In genomic region chr11:94150519-94151470, GRCm38 (mm10) we compare ENCODE assay signal across 13 mouse cellular contexts.
DNase-seq lines count a peak whose midpoint lies in the region; ATAC-seq lines count a peak whose summit lies in the region.
"Had no signal": no experiment of that assay in that cellular context is flagged by ENCODE, and none has a peak within 500 bp of the region (broad histone marks: within the 10 kb centered on the region; RNA-seq: fewer than 3 reads in every experiment).

No protein-coding gene starts in this region.

- no peaks in the 10 kb centered on the region for H3K9me3 ChIP-seq in heart, embryonic 12.5 days (replicated peaks)
- no peaks in the 10 kb centered on the region for H3K9me3 ChIP-seq in midbrain, embryonic 10.5 days (replicated peaks)
- H3K9me3 ChIP-seq in midbrain, embryonic 14.5 days (ENCODE audit: control insufficient read depth, low read length) = no peaks in the 10 kb centered on the region
- no peaks in the 10 kb centered on the region for H3K9me3 ChIP-seq in forebrain, embryonic 13.5 days (replicated peaks)
- no peaks in the 10 kb centered on the region for H3K9me3 ChIP-seq in neural tube, embryonic 13.5 days
- H3K9me3 ChIP-seq: G1E had no signal

- H3K27me3 ChIP-seq in heart, embryonic 12.5 days (replicated peaks) = 0 out of 2 replicates have a peak, but pooled peaks cover 13% of the 10 kb centered on the region
- H3K27me3 ChIP-seq in midbrain, embryonic 10.5 days (ENCODE audit: low read depth, poor library complexity, severe bottlenecking) = peaks cover 50% of the 10 kb centered on the region
- H3K27me3 ChIP-seq in midbrain, embryonic 14.5 days (ENCODE audit: control insufficient read depth, insufficient read depth, low read length) = no peaks in the 10 kb centered on the region
- H3K27me3 ChIP-seq in forebrain, embryonic 13.5 days = no peaks in the 10 kb centered on the region
- no peaks in the 10 kb centered on the region for H3K27me3 ChIP-seq in neural tube, embryonic 13.5 days

- no peak for ATAC-seq in heart, embryonic 12.5 days (ENCODE audit: insufficient number of reproducible peaks, low FRiP score)
- no peak; the same call in 1 of the 2 replicates for ATAC-seq in midbrain, embryonic 14.5 days (ENCODE audit: low FRiP score, low TSS enrichment)
- ATAC-seq in forebrain, embryonic 13.5 days = no peak
- peak; percentile 21; the same call in 1 of the 2 replicates for ATAC-seq in neural tube, embryonic 13.5 days (ENCODE audit: low read depth)
- no peak for ATAC-seq in inflammation-experienced regulatory T-cells, adult 6 months

- peaks cover 14% of the 10 kb centered on the region for H3K4me1 ChIP-seq in heart, embryonic 12.5 days (replicated peaks)
- peaks cover 31% of the 10 kb centered on the region for H3K4me1 ChIP-seq in midbrain, embryonic 10.5 days
- peaks cover 21% of the 10 kb centered on the region for H3K4me1 ChIP-seq in midbrain, embryonic 14.5 days (ENCODE audit: control insufficient read depth, insufficient read depth, low read length)
- peaks cover 25% of the 10 kb centered on the region for H3K4me1 ChIP-seq in forebrain, embryonic 13.5 days
- peaks cover 29% of the 10 kb centered on the region for H3K4me1 ChIP-seq in neural tube, embryonic 13.5 days (replicated peaks)

- no peak overlapping the region for H3K4me3 ChIP-seq in heart, embryonic 12.5 days
- peak overlapping the region; percentile 3; the same call in 1 of the 2 replicates for H3K4me3 ChIP-seq in midbrain, embryonic 10.5 days
- no peak overlapping the region for H3K4me3 ChIP-seq in midbrain, embryonic 14.5 days (replicated peaks; ENCODE audit: low read depth, low read length)
- no peak overlapping the region for H3K4me3 ChIP-seq in forebrain, embryonic 13.5 days
- H3K4me3 ChIP-seq in neural tube, embryonic 13.5 days = no peak overlapping the region
- H3K4me3 ChIP-seq: erythroblast, embryonic 14.5 days had no signal

- H3K27ac ChIP-seq in heart, embryonic 12.5 days (ENCODE audit: poor library complexity, severe bottlenecking) = no peak overlapping the region
- peak overlapping the region; percentile 63 for H3K27ac ChIP-seq in midbrain, embryonic 10.5 days (replicated peaks)
- no peak overlapping the region for H3K27ac ChIP-seq in midbrain, embryonic 14.5 days (replicated peaks; ENCODE audit: low read depth, low read length)
- H3K27ac ChIP-seq in forebrain, embryonic 13.5 days = peak overlapping the region; percentile 35; the same call in 1 of the 2 replicates
- peak overlapping the region; percentile 93 for H3K27ac ChIP-seq in neural tube, embryonic 13.5 days (replicated peaks)

- WGBS in heart, embryonic 12.5 days = 32% methylated on average over 25 of the region's 25 CpGs
- 29% methylated on average over 24 of the region's 25 CpGs for WGBS in midbrain, embryonic 10.5 days
- 35% methylated on average over 25 of the region's 25 CpGs for WGBS in midbrain, embryonic 14.5 days
- 42% methylated on average over 25 of the region's 25 CpGs for WGBS in forebrain, embryonic 13.5 days
- 35% methylated on average over 25 of the region's 25 CpGs for WGBS in neural tube, embryonic 13.5 days

- peak overlapping the region; percentile 35 for H3K4me2 ChIP-seq in heart, embryonic 12.5 days
- no peak overlapping the region for H3K4me2 ChIP-seq in midbrain, embryonic 14.5 days (ENCODE audit: low read length)
- no peak overlapping the region for H3K4me2 ChIP-seq in forebrain, embryonic 13.5 days
- no peak overlapping the region for H3K4me2 ChIP-seq in neural tube, embryonic 13.5 days
- H3K4me2 ChIP-seq: liver, embryonic 11.5 days had no signal

- H3K36me3 ChIP-seq in heart, embryonic 12.5 days = no peaks in the 10 kb centered on the region
- H3K36me3 ChIP-seq in midbrain, embryonic 10.5 days = no peaks in the 10 kb centered on the region
- no peaks in the 10 kb centered on the region for H3K36me3 ChIP-seq in midbrain, embryonic 14.5 days (ENCODE audit: control insufficient read depth, insufficient read depth, low read length)
- H3K36me3 ChIP-seq in forebrain, embryonic 13.5 days (ENCODE audit: poor library complexity, severe bottlenecking) = no peaks in the 10 kb centered on the region
- H3K36me3 ChIP-seq in neural tube, embryonic 13.5 days = no peaks in the 10 kb centered on the region
- H3K36me3 ChIP-seq: G1E had no signal

- no peak for DNase-seq in heart, postnatal 10 days
- DNase-seq in midbrain, embryonic 10.5 days (ENCODE audit: low spot score) = no peak
- no peak for DNase-seq in midbrain, embryonic 14.5 days
- no peak for DNase-seq in layer of hippocampus, adult 8-10 months (ENCODE audit: low spot score in 2 of 2)
- DNase-seq: cerebellum, adult 2 months; spleen, adult 18-20 months had no signal

- intact Hi-C loops in heart, postnatal 10 days (cut with DNase I) = no loop called here

- no peak overlapping the region for H3K9ac ChIP-seq in heart, embryonic 12.5 days
- no peak overlapping the region for H3K9ac ChIP-seq in midbrain, embryonic 14.5 days (replicated peaks; ENCODE audit: low read length)
- no peak overlapping the region for H3K9ac ChIP-seq in forebrain, embryonic 13.5 days
- peak overlapping the region; percentile 34; the same call in 1 of the 2 replicates for H3K9ac ChIP-seq in neural tube, embryonic 13.5 days

Comparison
In these comparisons a context has a peak if more than half of its experiments do, and no peak if none do; other contexts are left out.
1. H3K27ac ChIP-seq: peak in midbrain, embryonic 10.5 days (single experiment), forebrain, embryonic 13.5 days (single experiment) and neural tube, embryonic 13.5 days (single experiment); none in heart, embryonic 12.5 days (single experiment) and midbrain, embryonic 14.5 days (single experiment).